Mouse (Mus musculus) limb, embryonic 13.5 days (tissue): Measurements from ENCODE around the gene Prmt3. TPM values are rescaled to one million over a fixed set of nuclear protein-coding genes. Genes with fewer than 3 reads are reported as not detected.

Experiments used
- ATAC-seq: fragments of 200-750 bp; cut with Nextera tagmentation; 2 replicates; pipeline ENCODE4 v1.8.0; 2017; ENCODE audit warnings: low read depth, moderate number of reproducible peaks, moderate TSS enrichment; ENCODE audit not compliant: low FRiP score
- H3K27ac ChIP-seq: fragments of 300-500 bp; sonication (generic); 2 replicates; pipeline ENCODE4 v1.5.1; 2015; ENCODE audit warnings: inconsistent platforms, mild to moderate bottlenecking, moderate library complexity
- H3K27me3 ChIP-seq: fragments of 300-500 bp; sonication (generic); 2 replicates; pipeline ENCODE4 v1.6.1; 2015; ENCODE audit warnings: mild to moderate bottlenecking, inconsistent platforms
- H3K36me3 ChIP-seq: fragments of 300-500 bp; sonication (generic); 2 replicates; pipeline ENCODE4 v1.6.1; 2015; ENCODE audit warnings: inconsistent platforms, mild to moderate bottlenecking, moderate library complexity
- H3K4me1 ChIP-seq: fragments of 300-500 bp; sonication (generic); 2 replicates; pipeline ENCODE4 v1.6.1; 2015; ENCODE audit warnings: inconsistent platforms
- H3K4me2 ChIP-seq: fragments of 300-500 bp; sonication (generic); replicated peaks from 2 replicates; pipeline ENCODE4 v1.6.1; 2015; ENCODE audit warnings: inconsistent platforms, mild to moderate bottlenecking, moderate library complexity
- H3K4me3 ChIP-seq: fragments of 300-500 bp; sonication (generic); 2 replicates; pipeline ENCODE4 v1.5.1; 2015; ENCODE audit warnings: moderate library complexity, mild to moderate bottlenecking, inconsistent platforms
- H3K9ac ChIP-seq: fragments of 300-500 bp; sonication (generic); 2 replicates; pipeline ENCODE4 v1.6.1; 2015; ENCODE audit warnings: mild to moderate bottlenecking, inconsistent platforms
- H3K9me3 ChIP-seq: fragments of 300-500 bp; sonication (generic); 2 replicates; pipeline ENCODE4 v1.6.1; 2016; ENCODE audit warnings: inconsistent platforms
- WGBS: fragments of 180-500 bp; shearing (Covaris S2); methylation state at CpG from one replicate; pipeline ENCODE4 v1.1.7; 2015; 5-methylcytosine and 5-hydroxymethylcytosine counted together
- polyA plus RNA-seq: library from polyadenylated mRNA; unstranded; fragments of >200 nt; fragmentation: Nextera tagmentation; extraction: Ambion mirVana; gene quantifications from 2 replicates; pipeline ENCODE4 v1.2.1, GENCODE M21; 2015

Gene Prmt3
- 49.8 and 51.1 TPM in 2 replicates for polyA plus RNA-seq

- H3K4me3 ChIP-seq: peak within 1 kb of the TSS; percentile 67
- ATAC-seq: peak; percentile 97
- peak within 1 kb of the TSS; percentile 65; the same call in 1 of the 2 replicates for H3K27ac ChIP-seq
- WGBS: under 1% methylated on average over 84 of the region's 92 CpGs
- peaks cover 20% of the 10 kb centered on the region for H3K36me3 ChIP-seq
- H3K4me2 ChIP-seq: peak within 1 kb of the TSS; percentile 76
- peak within 1 kb of the TSS; percentile 77 for H3K9ac ChIP-seq
- H3K9me3 ChIP-seq: no peaks in the 10 kb centered on the region
- H3K27me3 ChIP-seq: no peaks in the 10 kb centered on the region
- H3K4me1 ChIP-seq: peaks cover 11% of the 10 kb centered on the region
These were observed at the start of gene Prmt3 for GRCm38 (mm10) chr7:49778114-49778901. Gene Prmt3 (plus strand): TSS chr7:49778346.

DNA sequence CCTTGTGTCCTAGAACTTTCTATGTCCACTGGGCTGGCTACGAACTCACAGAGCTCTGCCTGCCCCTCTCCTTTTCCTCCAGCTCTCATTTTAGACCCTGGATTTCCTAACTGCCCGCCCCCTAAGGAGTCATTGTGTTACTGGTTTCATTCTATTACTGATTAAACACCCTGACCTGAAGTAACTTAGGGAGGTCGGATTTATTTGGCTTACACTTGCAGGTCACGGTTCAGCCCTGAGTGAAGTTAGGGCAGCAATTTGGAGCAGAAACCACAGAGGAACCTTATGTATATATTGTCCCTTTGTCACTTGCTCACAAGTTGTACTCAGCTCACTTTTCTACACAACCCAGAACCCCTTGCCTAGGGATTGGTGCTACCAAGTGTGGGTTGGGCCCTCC is 43.8 kb upstream of the Prmt3 start:
- WGBS: 68% methylated on average over 4 of the region's 4 CpGs

GRCm38 (mm10) chr7:49739448-49739847 is 38.7 kb upstream of the Prmt3 start:
- ATAC-seq: no peak
- Histone ChIP-seq H3K36me3 (no peaks in the 10 kb centered on the region), H3K4me1 (no peaks in the 10 kb centered on the region), H3K4me3 (no peak overlapping the region), H3K27ac (no peak overlapping the region), H3K27me3 (peaks cover 8% of the 10 kb centered on the region; the same call in 1 of the 2 replicates), H3K4me2 (no peak overlapping the region), H3K9ac (no peak overlapping the region), H3K9me3 (no peaks in the 10 kb centered on the region)
- WGBS: 76% methylated on average over 8 of the region's 8 CpGs

More for the DNA sequence above, 43.8 kb upstream of the Prmt3 start:
- H3K9ac ChIP-seq: no peak overlapping the region
- ATAC-seq: no peak
- no peak overlapping the region for H3K4me3 ChIP-seq
- no peaks in the 10 kb centered on the region for H3K27me3 ChIP-seq
- no peak overlapping the region for H3K27ac ChIP-seq
- H3K9me3 ChIP-seq: no peaks in the 10 kb centered on the region
- H3K4me2 ChIP-seq: no peak overlapping the region
- 0 out of 2 replicates have a peak, but pooled peaks cover 3% of the 10 kb centered on the region for H3K4me1 ChIP-seq
- no peaks in the 10 kb centered on the region for H3K36me3 ChIP-seq

DNA sequence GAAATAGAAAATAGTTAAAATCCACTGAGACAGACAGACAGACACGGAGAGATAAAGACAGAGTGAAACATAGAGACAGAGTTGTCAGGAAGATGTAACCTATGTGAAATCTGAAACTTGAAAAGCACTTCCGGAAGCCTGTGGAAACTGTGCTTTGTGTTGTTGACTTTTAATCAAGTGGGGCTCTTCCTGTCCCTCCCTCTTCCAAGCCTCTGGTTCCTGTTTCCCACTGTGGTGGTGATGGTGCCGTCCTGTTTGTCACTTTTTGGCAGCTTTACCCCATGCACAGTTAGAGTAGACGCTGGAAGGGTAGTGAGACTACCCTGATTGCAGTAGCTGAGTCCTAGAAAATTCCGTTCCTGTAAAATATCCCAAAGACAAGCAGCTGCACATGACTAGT is 36.7 kb upstream of the Prmt3 start:
- Histone ChIP-seq H3K27ac (no peak overlapping the region), H3K9me3 (no peaks in the 10 kb centered on the region), H3K4me1 (no peaks in the 10 kb centered on the region), H3K27me3 (peaks cover 8% of the 10 kb centered on the region; the same call in 1 of the 2 replicates), H3K9ac (no peak overlapping the region), H3K36me3 (no peaks in the 10 kb centered on the region), H3K4me3 (no peak overlapping the region), H3K4me2 (no peak overlapping the region)
- 23% methylated on average over 5 of the region's 5 CpGs for WGBS
- ATAC-seq: no peak

- Histone ChIP-seq H3K9ac (no peak overlapping the region), H3K9me3 (no peaks in the 10 kb centered on the region), H3K4me1 (no peaks in the 10 kb centered on the region), H3K36me3 (no peaks in the 10 kb centered on the region), H3K27ac (no peak overlapping the region), H3K27me3 (peaks cover 8% of the 10 kb centered on the region; the same call in 1 of the 2 replicates), H3K4me2 (no peak overlapping the region), H3K4me3 (no peak overlapping the region)
- WGBS: 15% methylated on average over 10 of the region's 10 CpGs
- ATAC-seq: no peak
These were observed 36.2 kb upstream of the Prmt3 start for GRCm38 (mm10) chr7:49741923-49742322.

- 8% methylated on average over 4 of the region's 4 CpGs for WGBS
- no peaks in the 10 kb centered on the region for H3K4me1 ChIP-seq
These were observed 27.0 kb upstream of the Prmt3 start for GRCm38 (mm10) chr7:49751148-49751547.

DNA sequence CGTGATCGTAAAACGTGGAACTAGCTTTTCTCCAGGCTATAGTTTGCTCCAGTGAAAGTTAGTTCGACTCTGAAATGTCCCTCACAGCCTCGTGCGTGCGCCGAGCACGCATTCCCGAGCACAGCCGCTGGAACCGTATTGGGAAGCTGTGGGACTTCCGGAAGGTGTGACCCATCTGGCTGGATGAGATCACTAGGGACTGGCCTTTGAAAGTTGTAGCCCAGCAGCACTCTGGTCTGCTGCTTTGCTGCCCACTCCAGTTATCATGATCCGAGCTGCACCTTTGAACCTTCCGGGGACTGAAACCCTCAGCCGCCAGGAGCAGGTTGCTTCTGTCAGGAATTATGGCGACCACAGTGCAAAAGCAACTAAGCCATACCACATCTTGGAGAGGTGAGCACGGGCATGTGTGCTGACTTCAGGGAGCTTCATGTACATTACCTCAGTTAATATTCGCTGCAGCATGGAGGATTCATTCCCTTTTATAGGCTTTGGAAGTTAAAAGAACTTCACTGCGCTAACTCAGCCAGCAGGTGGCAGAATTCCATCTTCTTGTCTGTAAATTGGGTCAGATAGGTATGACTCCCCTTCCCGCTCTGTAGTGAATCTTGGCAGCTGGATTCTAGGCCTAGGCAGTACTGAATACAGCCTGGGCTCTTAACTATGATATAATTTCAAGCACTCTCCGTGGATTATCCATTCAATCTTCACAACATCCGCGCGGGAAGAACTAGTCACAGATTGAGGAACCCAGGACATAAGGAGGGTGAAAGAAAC is 25.2 kb upstream of the Prmt3 start:
- ATAC-seq: no peak
- Histone ChIP-seq H3K4me2 (no peak overlapping the region; the same call in 1 of the 2 replicates), H3K9me3 (no peaks in the 10 kb centered on the region), H3K27me3 (peaks cover 46% of the 10 kb centered on the region), H3K36me3 (no peaks in the 10 kb centered on the region), H3K4me3 (no peak overlapping the region), H3K9ac (no peak overlapping the region), H3K27ac (no peak overlapping the region), H3K4me1 (no peaks in the 10 kb centered on the region)
- 26% methylated on average over 25 of the region's 25 CpGs for WGBS

More at GRCm38 (mm10) chr7:49751148-49751547, 27.0 kb upstream of the Prmt3 start:
- Histone ChIP-seq H3K9ac (no peak overlapping the region), H3K36me3 (no peaks in the 10 kb centered on the region), H3K9me3 (no peaks in the 10 kb centered on the region), H3K4me3 (no peak overlapping the region), H3K27me3 (peaks cover 38% of the 10 kb centered on the region), H3K4me2 (no peak overlapping the region), H3K27ac (no peak overlapping the region)
- ATAC-seq: no peak

GRCm38 (mm10) chr7:49754767-49755166 is 23.4 kb upstream of the Prmt3 start:
- 0 out of 2 replicates have a peak, but pooled peaks cover 7% of the 10 kb centered on the region for H3K4me1 ChIP-seq
- no peak for ATAC-seq
- H3K27me3 ChIP-seq: peaks cover 61% of the 10 kb centered on the region
- WGBS: 5% methylated on average over 9 of the region's 9 CpGs
- no peak overlapping the region for H3K4me2 ChIP-seq
- H3K27ac ChIP-seq: no peak overlapping the region
- H3K9ac ChIP-seq: no peak overlapping the region
- no peak overlapping the region for H3K4me3 ChIP-seq
- no peaks in the 10 kb centered on the region for H3K36me3 ChIP-seq
- H3K9me3 ChIP-seq: peaks cover 3% of the 10 kb centered on the region; the same call in 1 of the 2 replicates

DNA sequence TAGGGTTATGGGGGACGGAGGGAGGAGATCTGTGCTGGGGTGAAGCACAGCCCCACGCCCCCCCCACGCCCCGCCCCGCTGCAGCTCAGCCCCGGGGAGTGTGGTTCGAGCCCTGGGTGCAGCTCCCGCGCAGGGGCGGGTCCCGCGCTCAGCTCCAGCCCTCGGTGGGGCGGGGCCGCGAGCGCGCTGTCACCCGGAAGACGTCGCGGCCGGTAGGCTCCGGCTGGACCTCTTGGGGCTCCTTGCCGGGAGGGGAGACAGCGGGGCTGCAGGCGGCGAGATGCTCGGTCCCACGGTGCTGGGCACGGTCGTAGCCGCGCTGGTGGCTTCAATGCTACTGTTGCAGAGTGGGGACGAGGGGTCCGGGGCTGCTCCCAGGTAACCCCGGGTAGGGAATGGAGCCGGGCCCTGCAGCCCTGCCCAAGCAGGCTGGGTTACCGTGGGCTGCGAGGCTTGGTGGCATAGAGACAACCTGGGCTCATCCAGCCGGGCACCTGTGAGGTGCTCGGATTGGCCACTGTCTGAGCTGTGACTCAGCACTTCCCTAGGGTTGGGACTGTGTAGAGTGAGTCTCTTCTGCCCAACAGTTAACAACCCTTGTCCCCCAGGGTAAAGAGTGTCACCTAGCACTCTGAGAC is 19.1 kb upstream of the Prmt3 start, which contains the start of gene Htatip2:
Htatip2 (plus strand) TSS at position 182 of the 638 bp plus-strand sequence.
- H3K9me3 ChIP-seq: peaks cover 6% of the 10 kb centered on the region; the same call in 1 of the 2 replicates
- peak within 1 kb of the TSS; percentile 55 for H3K4me3 ChIP-seq
- WGBS: 2% methylated on average over 25 of the region's 42 CpGs
- H3K27ac ChIP-seq: no peak within 1 kb of the TSS
- H3K4me1 ChIP-seq: 0 out of 2 replicates have a peak, but pooled peaks cover 7% of the 10 kb centered on the region
- H3K4me2 ChIP-seq: peak within 1 kb of the TSS; percentile 88
- ATAC-seq: peak; percentile 75
- H3K9ac ChIP-seq: peak within 1 kb of the TSS; percentile 71
- no peaks in the 10 kb centered on the region for H3K36me3 ChIP-seq
- H3K27me3 ChIP-seq: peaks cover 41% of the 10 kb centered on the region

DNA sequence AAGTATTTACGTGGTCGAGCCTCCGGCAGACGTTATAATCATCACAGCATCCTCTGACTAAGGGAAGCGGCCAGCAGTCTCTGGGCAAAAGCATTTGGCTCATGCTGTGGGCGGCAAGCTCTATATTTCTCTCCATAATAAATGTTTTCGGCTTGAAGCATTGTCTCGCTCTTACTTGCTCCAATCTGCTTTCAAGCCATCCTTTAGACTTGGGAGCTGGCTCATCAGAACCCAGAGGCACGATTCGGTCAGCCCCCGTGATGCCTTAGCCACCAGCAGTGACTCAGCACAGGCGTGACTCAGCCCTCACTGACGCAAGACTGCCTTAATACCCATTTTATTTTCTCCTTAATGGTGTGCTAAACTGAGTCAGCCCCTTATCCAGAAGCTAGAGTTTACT is 15.5 kb upstream of the Prmt3 start:
- no peak for ATAC-seq
- Histone ChIP-seq H3K9ac (no peak overlapping the region), H3K36me3 (no peaks in the 10 kb centered on the region), H3K27ac (no peak overlapping the region), H3K9me3 (peaks cover 6% of the 10 kb centered on the region; the same call in 1 of the 2 replicates), H3K4me1 (0 out of 2 replicates have a peak, but pooled peaks cover 7% of the 10 kb centered on the region), H3K27me3 (peaks cover 18% of the 10 kb centered on the region), H3K4me2 (no peak overlapping the region), H3K4me3 (no peak overlapping the region)
- WGBS: 69% methylated on average over 13 of the region's 13 CpGs

GRCm38 (mm10) chr7:49764011-49764716 is 14.0 kb upstream of the Prmt3 start:
- 72% methylated on average over 10 of the region's 10 CpGs for WGBS
- no peak overlapping the region for H3K4me3 ChIP-seq

More at GRCm38 (mm10) chr7:49764011-49764716, 14.0 kb upstream of the Prmt3 start:
- no peak overlapping the region for H3K4me2 ChIP-seq
- no peaks in the 10 kb centered on the region for H3K36me3 ChIP-seq
- H3K27ac ChIP-seq: no peak overlapping the region
- ATAC-seq: no peak
- peaks cover 6% of the 10 kb centered on the region; the same call in 1 of the 2 replicates for H3K9me3 ChIP-seq
- 0 out of 2 replicates have a peak, but pooled peaks cover 1% of the 10 kb centered on the region for H3K4me1 ChIP-seq
- peaks cover 4% of the 10 kb centered on the region for H3K27me3 ChIP-seq
- H3K9ac ChIP-seq: no peak overlapping the region
